Mouse (Mus musculus): Measurements from ENCODE around the gene Gabrg3. TPM values are rescaled to one million over a fixed set of nuclear protein-coding genes. Genes with fewer than 3 reads are reported as not detected.

Gabrg3 gene
- polyA plus RNA-seq, 1 experiment from 2014 or later = 0.42 TPM

- 82% methylated on average over 4 of the region's 4 CpGs for WGBS
- no peak overlapping the region for H3K27ac ChIP-seq
Observed at GRCm38 (mm10) chr7:57393551-57393950, 6.6 kb upstream of the Gabrg3 start.

GRCm38 (mm10) chr7:57390046-57390445 lies 3.1 kb upstream of the Gabrg3 start:
- Histone ChIP-seq H3K9ac (ENCODE audit: low read depth, low read length) (no peak overlapping the region), H3K36me3 (ENCODE audit: insufficient read depth, low read length) (no peaks in the 10 kb centered on the region), H3K4me1 (replicated peaks; ENCODE audit: insufficient read depth, low read length) (no peaks in the 10 kb centered on the region), H3K4me3 (replicated peaks; ENCODE audit: low read depth, low read length) (no peak overlapping the region), H3K9me3 (replicated peaks; ENCODE audit: low read length) (no peaks in the 10 kb centered on the region), H3K27me3 (ENCODE audit: insufficient read depth, low read length) (no peaks in the 10 kb centered on the region), H3K4me2 (ENCODE audit: low read length) (no peak overlapping the region), H3K27ac (no peak overlapping the region)
- 33% methylated on average over 4 of the region's 4 CpGs for WGBS
- TF ChIP-seq CTCF (IDR thresholded peaks at IDR 0.05; ENCODE audit: low read depth) = 0 out of 2 replicates have a peak, but pooled peaks have one; percentile 12
- ATAC-seq (replicated peaks; ENCODE audit: low FRiP score, low read depth) (no peak), DNase-seq (ENCODE audit: low spot score) (no peak)

More at GRCm38 (mm10) chr7:57393551-57393950, 6.6 kb upstream of the Gabrg3 start:
- Histone ChIP-seq H3K9ac (ENCODE audit: low read depth, low read length) (no peak overlapping the region), H3K27me3 (ENCODE audit: insufficient read depth, low read length) (no peaks in the 10 kb centered on the region), H3K4me2 (ENCODE audit: low read length) (no peak overlapping the region), H3K4me1 (replicated peaks; ENCODE audit: insufficient read depth, low read length) (no peaks in the 10 kb centered on the region), H3K9me3 (replicated peaks; ENCODE audit: low read length) (no peaks in the 10 kb centered on the region), H3K4me3 (replicated peaks; ENCODE audit: low read depth, low read length) (no peak overlapping the region), H3K36me3 (ENCODE audit: insufficient read depth, low read length) (no peaks in the 10 kb centered on the region)
- TF ChIP-seq CTCF (IDR thresholded peaks at IDR 0.05; ENCODE audit: low read depth) = no peak
- ATAC-seq (replicated peaks; ENCODE audit: low FRiP score, low read depth) (no peak), DNase-seq (ENCODE audit: low spot score) (no peak)

- ATAC-seq (replicated peaks; ENCODE audit: low FRiP score, low read depth) = peak; percentile 73
- H3K4me1 ChIP-seq (replicated peaks; ENCODE audit: insufficient read depth, low read length) = no peaks in the 10 kb centered on the region
- WGBS = 17% methylated on average over 6 of the region's 6 CpGs
Observed at GRCm38 (mm10) chr7:57387341-57387654, 310 bp upstream of the Gabrg3 start.

GRCm38 (mm10) chr7:57384112-57384511 lies 2.9 kb downstream of the Gabrg3 start:
- no peaks in the 10 kb centered on the region for H3K36me3 ChIP-seq (ENCODE audit: insufficient read depth, low read length)
- H3K4me3 ChIP-seq (replicated peaks; ENCODE audit: low read depth, low read length) = no peak overlapping the region
- H3K27me3 ChIP-seq (ENCODE audit: insufficient read depth, low read length) = no peaks in the 10 kb centered on the region
- no peak overlapping the region for H3K4me2 ChIP-seq (ENCODE audit: low read length)
- H3K4me1 ChIP-seq (replicated peaks; ENCODE audit: insufficient read depth, low read length) = no peaks in the 10 kb centered on the region
- WGBS = 24% methylated on average over 4 of the region's 4 CpGs
- peak; percentile 85 for TF ChIP-seq CTCF (IDR thresholded peaks at IDR 0.05; ENCODE audit: low read depth)
- H3K27ac ChIP-seq = no peak overlapping the region
- peak; percentile 69 for ATAC-seq (replicated peaks; ENCODE audit: low FRiP score, low read depth)
- no peak overlapping the region for H3K9ac ChIP-seq (ENCODE audit: low read depth, low read length)
- DNase-seq (ENCODE audit: low spot score) = peak; percentile 80
- H3K9me3 ChIP-seq (replicated peaks; ENCODE audit: low read length) = no peaks in the 10 kb centered on the region

More at GRCm38 (mm10) chr7:57387341-57387654, 310 bp upstream of the Gabrg3 start:
- Histone ChIP-seq H3K9me3 (replicated peaks; ENCODE audit: low read length) (no peaks in the 10 kb centered on the region), H3K36me3 (ENCODE audit: insufficient read depth, low read length) (no peaks in the 10 kb centered on the region), H3K27ac (no peak overlapping the region), H3K4me2 (ENCODE audit: low read length) (peak overlapping the region; percentile 82), H3K9ac (ENCODE audit: low read depth, low read length) (no peak overlapping the region), H3K4me3 (replicated peaks; ENCODE audit: low read depth, low read length) (peak overlapping the region; percentile 43), H3K27me3 (ENCODE audit: insufficient read depth, low read length) (no peaks in the 10 kb centered on the region)
- TF ChIP-seq CTCF (IDR thresholded peaks at IDR 0.05; ENCODE audit: low read depth) = peak; percentile 37; the same call in 1 of the 2 replicates
- peak; percentile 16 for DNase-seq (ENCODE audit: low spot score)

- Histone ChIP-seq H3K27me3 (ENCODE audit: insufficient read depth, low read length) (no peaks in the 10 kb centered on the region), H3K4me3 (replicated peaks; ENCODE audit: low read depth, low read length) (no peak overlapping the region), H3K4me1 (replicated peaks; ENCODE audit: insufficient read depth, low read length) (no peaks in the 10 kb centered on the region), H3K4me2 (ENCODE audit: low read length) (no peak overlapping the region), H3K36me3 (ENCODE audit: insufficient read depth, low read length) (no peaks in the 10 kb centered on the region), H3K9me3 (replicated peaks; ENCODE audit: low read length) (no peaks in the 10 kb centered on the region), H3K9ac (ENCODE audit: low read depth, low read length) (no peak overlapping the region), H3K27ac (no peak overlapping the region)
- TF ChIP-seq CTCF (IDR thresholded peaks at IDR 0.05; ENCODE audit: low read depth) = no peak
- 79% methylated on average over 5 of the region's 5 CpGs for WGBS
- DNase-seq (ENCODE audit: low spot score) (no peak), ATAC-seq (replicated peaks; ENCODE audit: low FRiP score, low read depth) (no peak)
Observed at GRCm38 (mm10) chr7:57366013-57366390, 21.0 kb downstream of the Gabrg3 start.

GRCm38 (mm10) chr7:57365134-57366012 lies 21.6 kb downstream of the Gabrg3 start:
- no peak for TF ChIP-seq CTCF (IDR thresholded peaks at IDR 0.05; ENCODE audit: low read depth)
- no peaks in the 10 kb centered on the region for H3K27me3 ChIP-seq (ENCODE audit: insufficient read depth, low read length)
- no peaks in the 10 kb centered on the region for H3K9me3 ChIP-seq (replicated peaks; ENCODE audit: low read length)
- no peaks in the 10 kb centered on the region for H3K36me3 ChIP-seq (ENCODE audit: insufficient read depth, low read length)
- no peak overlapping the region for H3K4me2 ChIP-seq (ENCODE audit: low read length)
- ATAC-seq (replicated peaks; ENCODE audit: low FRiP score, low read depth) (no peak), DNase-seq (ENCODE audit: low spot score) (no peak)
- 65% methylated on average over 5 of the region's 5 CpGs for WGBS
- H3K9ac ChIP-seq (ENCODE audit: low read depth, low read length) = no peak overlapping the region
- no peaks in the 10 kb centered on the region for H3K4me1 ChIP-seq (replicated peaks; ENCODE audit: insufficient read depth, low read length)
- no peak overlapping the region for H3K4me3 ChIP-seq (replicated peaks; ENCODE audit: low read depth, low read length)
- H3K27ac ChIP-seq = no peak overlapping the region

Measured in kidney, postnatal 0 days (tissue).